Mouse (Mus musculus) heart, postnatal 36 days (tissue): ENCODE measurements around the gene D1Pas1. TPM values are rescaled to one million over a fixed set of nuclear protein-coding genes. Genes with fewer than 3 reads are reported as not detected.

Source experiments
- DNase-seq, 2 experiments: peaks; one replicate each; pipeline ENCODE4 v3.0.0; 2021 to 2022
- intact Hi-C: fragments of 180-260 bp; cut with DNase I; formaldehyde crosslinking; loops from one replicate; pipeline ENCODE4 v1.15.1; 2025
- total RNA-seq, 2 experiments: library from RNA; stranded (reverse); gene quantifications; 2 replicates each; pipeline ENCODE4 v1.2.3; 2021

The D1Pas1 gene
- not detected for total RNA-seq

GRCm38 (mm10) chr1:186967201-186967812 lies at the start of gene D1Pas1:
Gene D1Pas1 (plus strand): TSS chr1:186967416.
- intact Hi-C loops: no loop called here
- DNase-seq: no peak

GRCm38 (mm10) chr1:186922489-186923370 lies 44.5 kb upstream of the D1Pas1 start:
- DNase-seq: no peak
- intact Hi-C loops: no loop called here

- no peak for DNase-seq
- intact Hi-C loops: no loop called here
Measured at GRCm38 (mm10) chr1:186924027-186924426, 43.2 kb upstream of the D1Pas1 start.

- intact Hi-C loops: no loop called here
- DNase-seq: no peak
Measured at GRCm38 (mm10) chr1:186925411-186925810, 41.8 kb upstream of the D1Pas1 start.

- intact Hi-C loops: no loop called here
- no peak for DNase-seq
Measured at GRCm38 (mm10) chr1:186926316-186926949, 40.8 kb upstream of the D1Pas1 start.

GRCm38 (mm10) chr1:186926950-186927316 lies 40.3 kb upstream of the D1Pas1 start:
- DNase-seq: no peak
- intact Hi-C loops: no loop called here

GRCm38 (mm10) chr1:186927494-186927893 lies 39.7 kb upstream of the D1Pas1 start:
- intact Hi-C loops: no loop called here
- DNase-seq: no peak

GRCm38 (mm10) chr1:186930160-186930887 lies 36.9 kb upstream of the D1Pas1 start:
- intact Hi-C loops: no loop called here
- DNase-seq: no peak

GRCm38 (mm10) chr1:186930888-186931233 lies 36.4 kb upstream of the D1Pas1 start:
- intact Hi-C loops: no loop called here
- no peak for DNase-seq

GRCm38 (mm10) chr1:186934205-186934604 lies 33.0 kb upstream of the D1Pas1 start:
- intact Hi-C loops: no loop called here
- no peak for DNase-seq

- DNase-seq: no peak
- intact Hi-C loops: loop anchor here (10.0 kb wide), 1 partner anchor 128 kb away; no protein-coding TSS in a partner anchor
Measured at GRCm38 (mm10) chr1:186952381-186952780, 14.8 kb upstream of the D1Pas1 start.

GRCm38 (mm10) chr1:186954591-186954990 lies 12.6 kb upstream of the D1Pas1 start:
- intact Hi-C loops: loop anchor here (10.0 kb wide), 1 partner anchor 130 kb away; no protein-coding TSS in a partner anchor
- DNase-seq: no peak

GRCm38 (mm10) chr1:186959380-186959779 lies 7.8 kb upstream of the D1Pas1 start:
- no peak for DNase-seq
- intact Hi-C loops: loop anchor here (10.0 kb wide), 1 partner anchor 135 kb away; no protein-coding TSS in a partner anchor

- DNase-seq: no peak
- intact Hi-C loops: no loop called here
Measured at GRCm38 (mm10) chr1:186964143-186964875, 2.9 kb upstream of the D1Pas1 start.

- intact Hi-C loops: no loop called here
- no peak for DNase-seq
Measured at GRCm38 (mm10) chr1:186967926-186968325, 710 bp downstream of the D1Pas1 start.

- no peak for DNase-seq
- intact Hi-C loops: no loop called here
Measured at GRCm38 (mm10) chr1:186976937-186977540, 9.8 kb downstream of the D1Pas1 start.

GRCm38 (mm10) chr1:186977801-186978200 lies 10.6 kb downstream of the D1Pas1 start:
- DNase-seq: no peak
- intact Hi-C loops: no loop called here

- intact Hi-C loops: no loop called here
Measured at GRCm38 (mm10) chr1:186979465-186979864, 12.2 kb downstream of the D1Pas1 start.

GRCm38 (mm10) chr1:186980503-186980902 lies 13.3 kb downstream of the D1Pas1 start:
- intact Hi-C loops: no loop called here

More at GRCm38 (mm10) chr1:186979465-186979864, 12.2 kb downstream of the D1Pas1 start:
- no peak for DNase-seq

GRCm38 (mm10) chr1:186985131-186985530 lies 17.9 kb downstream of the D1Pas1 start:
- DNase-seq: no peak
- intact Hi-C loops: no loop called here

More at GRCm38 (mm10) chr1:186980503-186980902, 13.3 kb downstream of the D1Pas1 start:
- DNase-seq: no peak
